Mouse (Mus musculus): Measurements from ENCODE around the gene Mst1r. TPM values are rescaled to one million over a fixed set of nuclear protein-coding genes. Genes with fewer than 3 reads are reported as not detected.
A peak's percentile ranks its signal among the peaks of the same experiment; 100 is the strongest.

Mst1r gene
- total and polyA plus RNA-seq, 3 experiments, result 3.1 to 12.5 (median 3.3) TPM

- Histone ChIP-seq H3K9ac (ENCODE audit: low read depth, low read length) (peak overlapping the region; percentile 66), H3K4me1 (ENCODE audit: control insufficient read depth, insufficient read depth, low read length) (peaks cover 4% of the 10 kb centered on the region), H3K79me2 (replicated peaks; ENCODE audit: control insufficient read depth, insufficient read depth, low read length) (no peaks in the 10 kb centered on the region), H3K27me3 (ENCODE audit: control insufficient read depth, insufficient read depth, low read length) (no peaks in the 10 kb centered on the region), H3K4me3 (peak overlapping the region; percentile 45), H3K36me3 (ENCODE audit: control insufficient read depth, insufficient read depth, low read length) (no peaks in the 10 kb centered on the region), H3K27ac (peak overlapping the region; percentile 74)
- peak; percentile 31 to 43 for DNase-seq
- 57% methylated on average over 31 of the region's 31 CpGs for WGBS
- intact Hi-C loops (cut with DNase I), result no loop called here
- TF ChIP-seq EP300 (IDR thresholded peaks at IDR 0.05; ENCODE audit: insufficient read depth, low read depth, low read length), result no peak
- no peak for TF ChIP-seq POLR2A (IDR thresholded peaks at IDR 0.05; ENCODE audit: insufficient read depth, low read depth, low read length)
- TF ChIP-seq CTCF (IDR thresholded peaks at IDR 0.05), result no peak
Measured at GRCm38 (mm10) chr9:107906967-107907800, 511 bp downstream of the Mst1r start.

DNA sequence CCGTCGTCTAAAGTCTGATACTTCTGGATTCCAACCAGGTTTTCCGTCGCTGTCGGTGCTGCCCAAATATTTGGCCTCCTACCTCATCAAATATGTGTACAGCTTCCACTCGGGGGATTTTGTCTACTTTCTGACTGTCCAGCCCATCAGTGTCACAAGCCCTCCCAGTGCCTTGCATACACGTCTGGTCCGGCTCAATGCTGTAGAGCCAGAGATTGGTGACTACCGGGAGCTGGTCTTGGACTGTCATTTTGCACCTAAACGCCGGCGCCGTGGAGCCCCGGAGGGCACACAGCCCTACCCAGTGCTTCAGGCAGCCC, 1.1 kb downstream of the Mst1r start:
- 76% methylated on average over 14 of the region's 14 CpGs for WGBS
- DNase-seq, result peak in 1 of 2 experiments; percentile 50
- Histone ChIP-seq H3K4me3 (peak overlapping the region; percentile 45), H3K27me3 (ENCODE audit: control insufficient read depth, insufficient read depth, low read length) (no peaks in the 10 kb centered on the region), H3K79me2 (replicated peaks; ENCODE audit: control insufficient read depth, insufficient read depth, low read length) (no peaks in the 10 kb centered on the region), H3K36me3 (ENCODE audit: control insufficient read depth, insufficient read depth, low read length) (no peaks in the 10 kb centered on the region), H3K9ac (ENCODE audit: low read depth, low read length) (peak overlapping the region; percentile 14; the same call in 1 of the 2 replicates), H3K4me1 (ENCODE audit: control insufficient read depth, insufficient read depth, low read length) (peaks cover 4% of the 10 kb centered on the region), H3K27ac (peak overlapping the region; percentile 74)
- TF ChIP-seq EP300 (IDR thresholded peaks at IDR 0.05; ENCODE audit: insufficient read depth, low read depth, low read length) (no peak), POLR2A (IDR thresholded peaks at IDR 0.05; ENCODE audit: insufficient read depth, low read depth, low read length) (0 out of 2 replicates have a peak, but pooled peaks have one; percentile 10), CTCF (IDR thresholded peaks at IDR 0.05) (no peak)
- intact Hi-C loops (cut with DNase I), result no loop called here

DNA sequence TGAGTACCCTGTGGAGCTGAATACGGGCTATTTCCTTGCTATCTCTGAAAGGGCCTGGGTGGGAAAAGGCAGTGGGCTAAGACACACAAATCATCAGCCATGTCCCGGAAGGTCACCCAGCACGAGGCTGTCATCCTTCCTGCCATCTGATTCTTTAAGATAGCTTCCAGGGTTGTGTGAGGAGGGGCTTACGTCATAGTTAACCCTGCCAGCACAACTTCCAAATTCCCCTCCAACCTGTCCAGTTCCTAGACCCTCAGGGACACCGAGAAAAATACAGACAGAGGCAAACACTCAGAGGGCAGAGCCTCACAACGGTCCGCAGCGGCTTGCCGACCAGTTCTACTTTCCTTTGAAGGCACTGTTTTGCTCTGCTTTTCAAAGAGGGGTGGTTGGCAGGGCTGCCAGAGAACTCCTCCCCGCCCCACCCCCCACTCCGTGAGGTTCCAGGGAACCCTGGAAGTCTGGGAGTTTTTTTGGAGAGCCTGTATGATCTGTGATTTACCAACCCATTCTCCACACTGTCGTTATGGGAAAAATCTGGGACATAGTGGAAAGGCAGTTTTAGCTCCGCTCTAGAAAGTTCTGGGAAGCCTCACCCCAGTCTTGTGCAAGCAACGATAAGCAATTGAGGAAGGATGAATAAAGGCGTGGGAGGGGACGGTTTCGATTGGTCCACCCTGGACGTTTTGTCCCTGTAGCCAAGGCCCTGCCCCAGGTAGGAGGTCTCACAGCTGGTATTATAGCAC, 1.9 kb downstream of the Mst1r start:
- Histone ChIP-seq H3K4me1 (ENCODE audit: control insufficient read depth, insufficient read depth, low read length) (peaks cover 4% of the 10 kb centered on the region), H3K36me3 (ENCODE audit: control insufficient read depth, insufficient read depth, low read length) (no peaks in the 10 kb centered on the region), H3K4me3 (peak overlapping the region; percentile 16; the same call in 1 of the 2 replicates), H3K79me2 (replicated peaks; ENCODE audit: control insufficient read depth, insufficient read depth, low read length) (no peaks in the 10 kb centered on the region), H3K27ac (peak overlapping the region; percentile 74), H3K9ac (ENCODE audit: low read depth, low read length) (peak overlapping the region; percentile 12), H3K27me3 (ENCODE audit: control insufficient read depth, insufficient read depth, low read length) (no peaks in the 10 kb centered on the region)
- TF ChIP-seq EP300 (IDR thresholded peaks at IDR 0.05; ENCODE audit: insufficient read depth, low read depth, low read length), result 0 out of 2 replicates have a peak, but pooled peaks have one; percentile 21
- TF ChIP-seq CTCF (IDR thresholded peaks at IDR 0.05), result no peak
- TF ChIP-seq POLR2A (IDR thresholded peaks at IDR 0.05; ENCODE audit: insufficient read depth, low read depth, low read length), result peak; percentile 69; the same call in 1 of the 2 replicates
- WGBS, result 36% methylated on average over 18 of the region's 18 CpGs
- peak; percentile 67 to 73 for DNase-seq
- intact Hi-C loops (cut with DNase I), result no loop called here

DNA sequence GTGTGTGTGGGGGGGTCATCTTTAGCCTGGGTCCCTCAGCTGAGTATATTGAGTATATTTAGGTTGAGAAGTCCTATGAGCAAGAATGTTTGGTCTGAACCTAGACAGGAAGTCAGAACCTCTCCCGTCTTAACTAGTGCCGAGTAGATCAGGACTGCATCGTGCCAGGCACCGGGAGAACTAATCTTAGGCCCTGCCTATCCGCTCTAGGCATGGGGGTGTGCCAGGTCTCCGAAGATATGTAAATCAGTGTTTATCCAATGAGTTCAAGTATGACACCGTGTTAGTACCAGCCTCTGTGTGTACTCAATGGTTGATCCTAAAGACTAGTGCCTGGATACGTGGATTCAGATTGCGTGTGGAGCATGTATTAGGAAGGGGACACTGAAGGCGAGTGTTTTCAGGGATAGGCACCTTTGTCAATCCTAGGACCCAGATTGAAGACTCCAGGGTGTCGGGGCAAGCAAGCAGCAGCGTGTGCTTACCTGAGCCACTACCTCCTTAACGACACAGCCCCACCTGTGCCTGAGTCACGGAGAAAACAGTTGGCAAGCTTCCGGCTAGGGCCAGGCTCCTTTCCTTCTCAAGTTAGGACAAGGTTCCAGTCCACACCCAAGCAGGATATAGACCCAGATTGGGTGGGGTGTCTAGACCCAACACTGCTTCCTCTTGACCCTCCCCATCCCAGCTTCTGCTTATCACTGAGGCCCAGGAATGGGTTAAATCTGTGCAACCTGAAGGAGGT, 3.5 kb downstream of the Mst1r start:
- no peak overlapping the region for H3K27ac ChIP-seq
- DNase-seq, result no peak

GRCm38 (mm10) chr9:107914764-107915420, 8.2 kb downstream of the Mst1r start:
- no peak for DNase-seq
- TF ChIP-seq POLR2A (IDR thresholded peaks at IDR 0.05; ENCODE audit: insufficient read depth, low read depth, low read length), result no peak
- TF ChIP-seq CTCF (IDR thresholded peaks at IDR 0.05), result no peak
- no peak for TF ChIP-seq EP300 (IDR thresholded peaks at IDR 0.05; ENCODE audit: insufficient read depth, low read depth, low read length)
- no peaks in the 10 kb centered on the region for H3K36me3 ChIP-seq (ENCODE audit: control insufficient read depth, insufficient read depth, low read length)
- H3K4me1 ChIP-seq (ENCODE audit: control insufficient read depth, insufficient read depth, low read length), result no peaks in the 10 kb centered on the region
- 75% methylated on average over 16 of the region's 16 CpGs for WGBS
- H3K9ac ChIP-seq (ENCODE audit: low read depth, low read length), result no peak overlapping the region
- H3K4me3 ChIP-seq, result no peak overlapping the region
- no peak overlapping the region for H3K27ac ChIP-seq
- H3K27me3 ChIP-seq (ENCODE audit: control insufficient read depth, insufficient read depth, low read length), result no peaks in the 10 kb centered on the region
- no peaks in the 10 kb centered on the region for H3K79me2 ChIP-seq (replicated peaks; ENCODE audit: control insufficient read depth, insufficient read depth, low read length)
- intact Hi-C loops (cut with DNase I), result no loop called here

More for the DNA sequence above, 3.5 kb downstream of the Mst1r start:
- Histone ChIP-seq H3K36me3 (ENCODE audit: control insufficient read depth, insufficient read depth, low read length) (no peaks in the 10 kb centered on the region), H3K27me3 (ENCODE audit: control insufficient read depth, insufficient read depth, low read length) (no peaks in the 10 kb centered on the region), H3K79me2 (replicated peaks; ENCODE audit: control insufficient read depth, insufficient read depth, low read length) (no peaks in the 10 kb centered on the region), H3K4me3 (no peak overlapping the region), H3K9ac (ENCODE audit: low read depth, low read length) (no peak overlapping the region), H3K4me1 (ENCODE audit: control insufficient read depth, insufficient read depth, low read length) (peaks cover 4% of the 10 kb centered on the region)
- WGBS, result 62% methylated on average over 15 of the region's 15 CpGs
- intact Hi-C loops (cut with DNase I), result no loop called here
- TF ChIP-seq POLR2A (IDR thresholded peaks at IDR 0.05; ENCODE audit: insufficient read depth, low read depth, low read length), result no peak

All from heart, adult 2 months (tissue).